7 mouse cellular contexts compared by ENCODE assay signal in genomic region chr9:59035342-59036158, GRCm38 (mm10). TPM values are rescaled to one million over a fixed set of nuclear protein-coding genes. Genes with fewer than 3 reads are reported as not detected.
A peak's percentile ranks its signal among the peaks of the same experiment; 100 is the strongest.
DNase-seq lines count a peak whose midpoint lies in the region; ATAC-seq and TF ChIP-seq lines count a peak whose summit lies in the region.

No protein-coding gene starts in this region.

- H3K27ac ChIP-seq in hindbrain, postnatal 0 days = peak overlapping the region; percentile 99
- H3K27ac ChIP-seq in small intestine, adult 2 months (ENCODE audit: insufficient read depth, low read depth, low read length) = peak overlapping the region; percentile 69

- no peaks in the 10 kb centered on the region for H3K27me3 ChIP-seq in hindbrain, postnatal 0 days (ENCODE audit: insufficient read depth, low read length)
- no peaks in the 10 kb centered on the region for H3K27me3 ChIP-seq in small intestine, adult 2 months (ENCODE audit: control insufficient read depth, insufficient read depth, low read length)

- H3K4me3 ChIP-seq in hindbrain, postnatal 0 days (ENCODE audit: low read length) = peak overlapping the region; percentile 92
- peak overlapping the region; percentile 83 for H3K4me3 ChIP-seq in small intestine, adult 2 months (ENCODE audit: low read depth, low read length)

- under 1% methylated on average over 48 of the region's 63 CpGs for WGBS in hindbrain, postnatal 0 days
- under 1% methylated on average over 63 of the region's 63 CpGs for WGBS in small intestine, adult 2 months

- TF ChIP-seq POLR2A in small intestine, adult 2 months (IDR thresholded peaks at IDR 0.05; ENCODE audit: low read depth, low read length) = no peak

- H3K9me3 ChIP-seq in hindbrain, postnatal 0 days (ENCODE audit: low read length) = no peaks in the 10 kb centered on the region

- peak; percentile 64 for DNase-seq in adipocyte (ENCODE audit: low spot score)
- peak; percentile 68 for DNase-seq in cerebellum, adult 9-11 months
- peak; percentile 24 to 39 for DNase-seq in frontal cortex, postnatal 36 days (ENCODE audit: low spot score in 2 of 2)
- peak; percentile 79 for DNase-seq in hindbrain, postnatal 0 days (ENCODE audit: low spot score)
- DNase-seq in left cerebral cortex, postnatal 14 days (ENCODE audit: low spot score in 2 of 2) = peak; percentile 23 to 37
- DNase-seq in mesoderm, embryonic 11.5 days (ENCODE audit: low read depth, low spot score) = peak; percentile 71

- H3K36me3 ChIP-seq in hindbrain, postnatal 0 days (ENCODE audit: insufficient read depth, low read length) = no peaks in the 10 kb centered on the region
- H3K36me3 ChIP-seq in small intestine, adult 2 months (ENCODE audit: control insufficient read depth, insufficient read depth, low read length) = no peaks in the 10 kb centered on the region

- peak; percentile 62 for TF ChIP-seq CTCF in hindbrain, postnatal 0 days (IDR thresholded peaks at IDR 0.05; ENCODE audit: low read depth)
- peak; percentile 41; the same call in 1 of the 2 replicates for TF ChIP-seq CTCF in small intestine, adult 2 months (IDR thresholded peaks at IDR 0.05; ENCODE audit: extremely low read depth, insufficient read length, insufficient replicate concordance, low read depth, low read length)

- intact Hi-C loops in left cerebral cortex, postnatal 14 days (cut with DNase I) = loop anchor here (5.0 kb wide), 1 partner anchor 162 kb away; no protein-coding TSS in a partner anchor

- H3K4me1 ChIP-seq in hindbrain, postnatal 0 days (ENCODE audit: insufficient read depth, low read length) = peaks cover 11% of the 10 kb centered on the region
- peaks cover 2% of the 10 kb centered on the region; the same call in 1 of the 2 replicates for H3K4me1 ChIP-seq in small intestine, adult 2 months (ENCODE audit: control insufficient read depth, insufficient read depth, insufficient read length, low read length)

- peak overlapping the region; percentile 59 for H3K4me2 ChIP-seq in hindbrain, postnatal 0 days (ENCODE audit: low read depth, low read length)

- ATAC-seq in hindbrain, postnatal 0 days = peak; percentile 55

- H3K9ac ChIP-seq in hindbrain, postnatal 0 days (replicated peaks; ENCODE audit: low read length) = peak overlapping the region; percentile 90

RNA-seq across cellular contexts. Expression of gene Neo1, which starts 0.7 kb away (rescaled TPM):
- total RNA-seq in hindbrain, postnatal 0 days (2014; rRNA removed) = 160 and 177 TPM in 2 replicates
- 34.4 and 38.7 TPM in 2 replicates for polyA plus RNA-seq in hindbrain, postnatal 0 days (2015; fragmentation: Nextera tagmentation; extraction: Ambion mirVana)
- 100 to 1,000 TPM; 103 to 113 TPM for total RNA-seq in left cerebral cortex, postnatal 14 days (2021)
- polyA plus RNA-seq in small intestine, adult 2 months (2012; rRNA removed) = 8.3 and 17.7 TPM in 2 replicates

Comparison
In these comparisons a context has a peak if more than half of its experiments do, and no peak if none do; other contexts are left out.
1. Peak in every context shown above with its lines: DNase-seq, ATAC-seq, H3K4me3 ChIP-seq and H3K27ac ChIP-seq.